Mouse (Mus musculus) fibroblast of lung, adult 2 months (primary cell): Measurements from ENCODE around the gene Fgr.

ENCODE experiments used
- DNase-seq: peaks from one replicate; pipeline ENCODE4 v3.0.0-alpha.2; 2011; ENCODE audit warnings: low read depth

The Fgr gene

GRCm38 (mm10) chr4:133050837-133051549 lies 77.1 kb downstream of the Fgr start:
- DNase-seq = no peak

GRCm38 (mm10) chr4:133051550-133051865 lies 77.6 kb downstream of the Fgr start:
- no peak for DNase-seq
